Mouse (Mus musculus) left cerebral cortex, adult 9 months (tissue): ENCODE data around the gene Sh3bp1.

Experiments used
- DNase-seq, 2 experiments: peaks; one replicate each; pipeline ENCODE4 v3.0.0; 2022; ENCODE audit warnings: low spot score in 2 of 2

Sh3bp1 gene

DNA sequence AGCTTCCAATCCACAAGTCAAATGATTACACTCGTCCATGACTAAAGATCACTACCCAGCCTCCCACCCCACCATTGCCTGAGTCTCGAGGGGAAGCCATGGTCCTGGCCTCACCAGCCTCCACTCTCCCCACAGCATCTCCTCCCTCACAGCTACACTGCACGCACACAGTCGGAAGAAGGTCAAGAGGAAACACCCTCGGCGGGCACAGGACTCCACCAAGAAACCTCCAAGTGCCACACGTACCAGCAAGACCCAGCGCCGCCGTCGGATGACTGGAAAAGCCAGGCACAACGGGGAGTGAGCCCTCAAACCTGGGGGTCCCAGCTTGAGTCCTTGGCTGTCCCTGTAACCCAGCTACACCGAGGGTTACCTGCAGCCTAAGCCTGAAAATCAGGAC lies 40.8 kb downstream of the Sh3bp1 start:
- DNase-seq: no peak

DNA sequence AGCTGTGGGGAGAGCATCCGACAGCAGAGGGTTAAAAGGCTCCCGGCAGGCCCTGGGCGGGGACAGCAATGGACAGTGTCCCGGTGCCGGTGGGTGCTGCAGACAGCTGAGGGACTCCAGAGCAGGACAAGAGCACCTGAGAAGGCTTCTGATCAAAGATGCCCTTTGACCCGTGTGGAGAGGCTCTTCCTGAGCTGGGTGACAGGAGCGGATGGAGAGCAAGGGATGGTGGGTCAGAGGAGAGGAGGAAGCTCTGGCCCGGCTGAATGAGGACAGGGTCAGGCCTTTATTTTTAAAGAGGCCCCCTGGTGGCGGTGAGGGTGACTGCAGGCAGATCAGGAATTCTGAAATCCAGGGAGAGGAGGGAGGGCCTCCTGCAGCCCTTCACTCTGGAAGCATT lies 43.1 kb downstream of the Sh3bp1 start:
- peak in 1 of 2 experiments; percentile 83 for DNase-seq

DNA sequence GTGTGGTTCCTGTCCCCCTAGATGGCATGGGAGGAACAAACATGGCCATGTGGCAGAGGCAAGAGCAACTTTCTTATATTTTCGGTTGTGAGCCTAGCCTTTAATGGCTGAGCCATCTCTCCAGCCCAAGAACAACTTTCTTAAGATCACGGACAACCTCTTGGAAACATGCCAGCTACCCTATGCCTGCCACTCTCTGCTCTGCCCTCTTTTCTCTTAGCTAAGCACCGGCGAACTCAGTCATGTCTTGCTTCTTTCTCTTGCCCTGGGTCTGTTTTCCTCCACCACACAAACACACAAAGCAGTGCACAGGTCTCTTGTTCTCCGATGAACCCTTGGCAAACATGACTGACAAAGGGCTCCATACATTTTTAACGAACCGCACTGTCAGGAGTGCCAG lies 46.7 kb downstream of the Sh3bp1 start:
- DNase-seq: no peak

DNA sequence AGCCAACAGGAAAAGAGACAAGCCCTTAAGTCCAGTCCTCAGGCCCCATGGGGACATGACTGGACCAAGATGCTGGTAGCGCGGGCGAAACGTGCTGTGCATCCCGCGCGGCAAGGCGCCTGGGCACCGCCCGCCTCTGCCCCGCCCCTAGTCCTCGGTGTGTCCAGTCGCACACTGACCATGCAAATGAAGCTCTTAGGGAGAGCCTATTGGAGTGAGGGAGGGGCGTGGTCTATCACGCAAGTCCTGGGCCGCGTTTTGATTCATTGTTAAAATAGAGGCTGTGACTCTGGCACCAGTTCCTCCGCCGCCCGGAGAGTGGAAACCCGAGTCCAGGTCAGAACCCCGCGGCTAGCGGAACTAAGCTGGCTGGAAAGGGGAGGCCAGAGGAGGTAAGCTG lies 48.1 kb downstream of the Sh3bp1 start, which contains the start of gene Triobp:
TSS of gene Triobp (plus strand) at position 68 of the 400 bp plus-strand sequence.
- peak in 1 of 2 experiments; percentile 80 for DNase-seq

DNA sequence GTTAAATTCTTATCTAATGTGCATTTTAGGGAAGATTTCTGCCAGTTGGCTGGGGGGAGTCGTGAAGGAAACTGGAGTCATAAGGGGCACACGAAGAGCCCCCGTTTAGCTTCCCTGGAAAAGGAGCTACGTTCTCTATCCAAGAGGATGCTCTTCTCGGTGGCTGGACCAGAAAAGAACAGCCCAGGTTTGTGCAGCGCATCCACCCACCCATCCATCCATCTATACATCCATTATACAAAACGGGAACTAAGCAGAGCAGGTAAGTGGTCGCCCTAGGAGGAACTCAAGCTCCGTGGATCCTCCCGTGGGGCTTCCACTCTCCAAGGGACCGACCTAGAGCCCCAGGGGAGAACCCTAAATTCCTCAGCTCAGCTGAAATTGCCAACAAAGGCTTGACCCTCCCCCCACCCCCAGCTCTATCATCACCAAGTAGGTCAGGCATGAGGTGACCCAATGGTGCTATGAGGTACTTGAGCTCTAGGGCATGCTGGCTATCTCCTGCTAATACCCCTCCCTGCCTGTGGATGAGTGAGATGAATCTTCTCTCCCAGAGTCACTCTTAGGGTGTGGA lies 48.7 kb downstream of the Sh3bp1 start:
- DNase-seq: no peak

DNA sequence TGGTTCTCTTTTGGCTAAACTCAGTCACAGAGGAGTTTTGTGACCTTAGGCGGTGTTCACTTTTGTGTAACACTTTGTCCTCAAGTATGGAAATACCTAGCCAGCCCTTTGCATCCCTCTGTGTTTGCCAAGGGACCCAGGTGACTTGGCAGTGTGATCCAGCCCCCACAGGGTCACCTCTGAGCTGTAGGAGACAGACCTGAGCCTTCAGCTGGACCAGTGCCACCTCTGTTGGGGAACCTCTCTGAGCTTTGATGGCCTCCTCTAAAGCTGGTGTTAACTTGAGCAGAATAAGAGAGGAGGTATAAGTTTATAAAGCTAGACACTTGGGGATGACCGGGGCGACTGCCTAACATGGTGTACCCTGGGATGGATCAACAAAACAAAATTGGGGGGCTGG lies 49.3 kb downstream of the Sh3bp1 start:
- DNase-seq: no peak

DNA sequence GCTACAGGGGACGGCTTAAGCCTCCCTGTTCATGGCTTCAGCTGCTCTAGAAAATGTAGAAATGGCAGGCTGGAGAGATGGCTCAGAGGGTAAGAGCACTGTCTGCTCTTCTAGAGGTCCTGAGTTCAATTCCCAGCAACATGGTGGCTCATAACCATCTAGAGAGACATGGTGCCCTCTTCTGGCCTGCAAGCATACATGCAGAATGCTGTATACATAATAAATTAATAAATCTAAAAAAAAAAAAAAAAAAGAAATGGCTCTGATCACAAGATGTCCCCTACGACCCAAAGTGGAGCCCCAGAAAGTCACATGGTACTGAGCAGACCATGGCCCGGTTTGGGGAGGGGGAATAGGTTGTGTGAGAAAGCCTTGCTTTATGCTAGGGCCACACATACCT lies 56.1 kb downstream of the Sh3bp1 start:
- DNase-seq: no peak

DNA sequence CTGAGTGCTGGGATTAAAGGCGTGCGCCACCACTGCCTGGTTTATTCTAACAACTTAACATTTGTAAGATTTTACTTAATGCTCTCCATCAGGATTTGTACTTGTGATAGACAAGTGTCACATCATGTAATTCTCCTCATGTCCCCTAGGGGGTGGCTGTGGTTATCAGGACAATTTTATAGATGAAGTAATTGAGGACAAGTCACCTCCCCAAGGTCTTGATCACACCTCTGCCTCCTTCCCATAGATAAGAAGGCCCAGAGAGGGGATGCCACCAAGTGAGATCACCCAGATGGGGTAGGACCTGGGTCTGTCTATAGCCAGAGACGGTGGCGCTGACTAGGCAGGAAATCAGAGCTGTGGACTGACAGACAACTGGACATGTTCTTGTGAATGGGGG lies 56.8 kb downstream of the Sh3bp1 start:
- no peak for DNase-seq

DNA sequence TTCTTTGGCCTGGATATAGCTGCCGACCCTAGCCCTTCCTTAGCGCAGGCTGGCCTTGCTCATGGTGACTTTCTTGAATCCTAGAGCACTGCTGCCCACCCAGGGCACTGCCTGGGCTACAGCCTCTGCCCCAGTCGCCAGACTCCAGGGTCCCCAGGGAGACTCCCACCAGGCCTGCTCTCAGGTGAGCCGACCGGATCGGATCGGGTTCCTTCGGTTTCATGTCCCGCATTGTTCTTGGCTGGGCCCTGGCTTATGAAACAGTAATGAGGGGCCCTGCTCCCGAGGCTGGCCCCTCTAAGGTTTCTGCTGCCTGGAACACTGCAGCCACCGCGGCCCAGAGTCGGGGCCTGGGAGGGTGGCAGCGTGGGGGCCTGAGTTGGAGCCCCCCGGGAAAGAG lies 57.5 kb downstream of the Sh3bp1 start:
- no peak for DNase-seq

DNA sequence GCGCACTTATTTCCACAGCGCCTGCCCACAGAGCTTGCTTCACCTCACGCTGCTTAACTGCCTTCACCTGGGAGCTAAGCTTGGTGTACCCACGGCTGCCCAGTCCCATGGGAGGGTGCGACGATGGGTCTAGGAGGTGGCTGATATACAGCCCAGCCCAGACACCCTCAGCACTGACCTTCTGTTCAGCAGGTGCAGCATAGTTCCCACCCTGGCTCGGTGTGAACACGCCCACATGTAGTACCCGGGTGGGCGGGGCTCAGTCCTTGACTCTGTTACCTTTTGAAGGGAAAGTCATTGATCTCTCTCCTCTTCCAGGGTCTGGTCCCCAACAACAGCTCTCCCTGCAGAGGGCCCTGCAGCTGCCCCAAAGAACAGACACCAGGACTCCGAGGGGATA lies 60.0 kb downstream of the Sh3bp1 start:
- no peak for DNase-seq

DNA sequence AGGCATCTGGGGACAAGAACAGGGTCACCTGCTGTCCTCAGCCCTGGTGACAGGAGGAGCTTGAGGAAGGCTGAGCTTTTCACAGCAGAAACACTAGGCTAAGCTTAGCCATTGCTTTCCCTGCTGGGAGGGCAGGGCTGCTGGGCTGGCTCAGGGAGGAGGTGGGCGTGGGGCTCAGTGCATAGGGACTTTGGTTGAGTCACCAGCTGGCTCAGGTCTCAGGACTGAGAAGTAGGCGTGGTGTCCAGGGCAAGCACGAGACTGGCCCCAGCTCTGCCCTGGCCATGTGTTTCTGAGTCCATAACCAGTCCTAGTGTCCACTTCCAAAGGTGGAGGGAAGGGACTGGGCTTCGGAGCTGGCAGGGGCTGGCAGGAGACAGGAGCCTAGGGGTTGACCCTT lies 60.5 kb downstream of the Sh3bp1 start:
- DNase-seq: no peak
